Mouse (Mus musculus) kidney, postnatal 25 days (tissue): ENCODE measurements around the gene Olfm4.

Source experiments
- DNase-seq, 2 experiments: peaks; one replicate each; pipeline ENCODE4 v3.0.0; 2021; ENCODE audit warnings: mixed read lengths in 2 of 2

Olfm4 gene

GRCm38 (mm10) chr14:79983781-79984180 lies at the start of gene Olfm4:
TSS of gene Olfm4 (plus strand) at chr14:79984081.
- DNase-seq: no peak

- no peak for DNase-seq
Observed at GRCm38 (mm10) chr14:79934426-79934825, 49.5 kb upstream of the Olfm4 start.

GRCm38 (mm10) chr14:79936879-79937468 lies 46.9 kb upstream of the Olfm4 start:
- no peak for DNase-seq

- DNase-seq: peak; percentile 7 to 50
Observed at GRCm38 (mm10) chr14:79945876-79946275, 38.0 kb upstream of the Olfm4 start.

GRCm38 (mm10) chr14:79955678-79956077 lies 28.2 kb upstream of the Olfm4 start:
- no peak for DNase-seq

- no peak for DNase-seq
Observed at GRCm38 (mm10) chr14:79957789-79958487, 25.9 kb upstream of the Olfm4 start.

GRCm38 (mm10) chr14:79961187-79961586 lies 22.7 kb upstream of the Olfm4 start:
- no peak for DNase-seq

GRCm38 (mm10) chr14:79961602-79962001 lies 22.3 kb upstream of the Olfm4 start:
- DNase-seq: no peak

GRCm38 (mm10) chr14:79970165-79970564 lies 13.7 kb upstream of the Olfm4 start:
- DNase-seq: peak; percentile 33 to 72

GRCm38 (mm10) chr14:79970928-79971738 lies 12.7 kb upstream of the Olfm4 start:
- no peak for DNase-seq

- DNase-seq: no peak
Observed at GRCm38 (mm10) chr14:79981437-79981836, 2.4 kb upstream of the Olfm4 start.

GRCm38 (mm10) chr14:79985137-79985670 lies 1.3 kb downstream of the Olfm4 start:
- DNase-seq: no peak

GRCm38 (mm10) chr14:79985696-79986095 lies 1.8 kb downstream of the Olfm4 start:
- no peak for DNase-seq

- DNase-seq: no peak
Observed at GRCm38 (mm10) chr14:79986831-79987230, 3.0 kb downstream of the Olfm4 start.

- DNase-seq: no peak
Observed at GRCm38 (mm10) chr14:79989785-79990184, 5.9 kb downstream of the Olfm4 start.

- DNase-seq: peak in 1 of 2 experiments; percentile 33
Observed at GRCm38 (mm10) chr14:79990547-79990946, 6.7 kb downstream of the Olfm4 start.

GRCm38 (mm10) chr14:79997534-79997933 lies 13.7 kb downstream of the Olfm4 start:
- DNase-seq: no peak

- DNase-seq: peak; percentile 38 to 66
Observed at GRCm38 (mm10) chr14:80000110-80000531, 16.2 kb downstream of the Olfm4 start.

GRCm38 (mm10) chr14:80007686-80008085 lies 23.8 kb downstream of the Olfm4 start:
- peak; percentile 10 to 45 for DNase-seq

GRCm38 (mm10) chr14:80010426-80010825 lies 26.5 kb downstream of the Olfm4 start:
- DNase-seq: no peak

GRCm38 (mm10) chr14:80014966-80015365 lies 31.1 kb downstream of the Olfm4 start:
- DNase-seq: no peak

GRCm38 (mm10) chr14:80016112-80016511 lies 32.2 kb downstream of the Olfm4 start:
- DNase-seq: peak; percentile 35 to 45

- DNase-seq: no peak
Observed at GRCm38 (mm10) chr14:80026078-80026477, 42.2 kb downstream of the Olfm4 start.
